Mouse (Mus musculus): Measurements from ENCODE around the gene Apol9a.

- TF ChIP-seq POLR2A (IDR thresholded peaks at IDR 0.05; ENCODE audit: extremely low read depth, insufficient read depth, low read length) (no peak), CTCF (IDR thresholded peaks at IDR 0.05; ENCODE audit: low read depth, low read length) (no peak)
Measured at GRCm38 (mm10) chr15:77377419-77377818, 33.5 kb downstream of the Apol9a start.

Measured in liver, adult 2 months (tissue).